Mouse (Mus musculus): ENCODE measurements around the gene Gatad2a. TPM values are rescaled to one million over a fixed set of nuclear protein-coding genes. Genes with fewer than 3 reads are reported as not detected.

Gatad2a gene
- polyA plus RNA-seq, 1 experiment from 2014 or later, result 26.5 TPM

GRCm38 (mm10) chr8:69888244-69888866 is 107.8 kb downstream of the Gatad2a start:
- Histone ChIP-seq H3K4me2 (replicated peaks) (peak overlapping the region; percentile 41), H3K27ac (no peak overlapping the region), H3K4me3 (replicated peaks; ENCODE audit: low read length) (peak overlapping the region; percentile 20), H3K4me1 (replicated peaks; ENCODE audit: control insufficient read depth, insufficient read depth, low read length) (peaks cover 22% of the 10 kb centered on the region; the same call in 1 of the 2 replicates), H3K36me3 (replicated peaks; ENCODE audit: control insufficient read depth, insufficient read depth) (peaks cover 11% of the 10 kb centered on the region; the same call in 1 of the 2 replicates), H3K27me3 (ENCODE audit: control insufficient read depth, insufficient read depth, low read length) (peaks cover 74% of the 10 kb centered on the region), H3K9ac (no peak overlapping the region), H3K9me3 (ENCODE audit: control insufficient read depth, low read length) (no peaks in the 10 kb centered on the region)
- ATAC-seq (ENCODE audit: low FRiP score), result no peak
- WGBS, result 9% methylated on average over 24 of the region's 24 CpGs
- no peak for DNase-seq (ENCODE audit: low spot score)

DNA sequence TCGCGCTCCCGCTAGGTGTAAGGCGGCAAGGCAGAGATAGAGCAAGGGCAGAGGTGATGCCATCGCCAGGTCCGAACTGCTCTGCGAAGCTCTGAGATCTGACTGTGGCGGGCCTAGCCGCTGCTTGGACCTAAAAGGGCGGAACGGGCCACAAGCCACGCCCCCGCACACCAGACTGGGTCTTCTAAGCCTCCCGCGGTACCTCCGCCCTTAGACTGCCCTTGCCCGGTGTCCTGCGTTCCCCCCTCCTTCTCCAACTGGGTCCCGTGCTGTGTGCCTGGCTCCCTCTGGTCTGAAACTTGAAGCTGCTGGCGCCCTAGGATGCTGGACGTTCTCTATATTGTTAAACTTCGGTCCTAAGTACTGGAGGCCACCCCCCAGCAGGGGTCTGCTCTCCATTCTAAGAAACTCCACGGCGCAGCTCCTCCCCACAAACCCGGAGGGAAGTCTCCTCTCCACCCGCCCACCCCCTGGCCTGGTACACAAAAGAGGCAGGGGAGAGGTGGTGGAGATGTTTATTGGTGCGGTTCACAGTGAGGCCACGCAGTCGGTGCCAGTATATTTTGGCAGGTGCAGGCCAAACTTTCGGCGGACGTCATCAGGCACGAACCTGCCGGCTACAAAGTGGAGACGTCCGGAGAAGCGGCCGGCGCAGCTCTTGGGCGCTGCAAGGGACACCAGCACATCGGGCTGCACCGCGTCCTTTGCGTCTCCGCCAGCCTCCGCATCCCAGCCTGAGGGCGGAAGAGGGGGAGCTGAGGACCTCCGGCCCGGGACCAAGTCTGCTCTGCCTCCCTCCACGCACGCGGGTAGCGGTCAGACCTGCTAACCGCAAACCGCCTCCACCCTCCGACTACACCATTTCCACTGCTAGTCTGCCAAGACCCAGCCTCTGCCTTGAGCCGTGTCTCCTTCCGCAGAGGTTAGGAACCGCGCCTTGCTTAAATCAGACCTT is 108.6 kb downstream of the Gatad2a start, which contains the start of gene Cilp2:
Gene Cilp2 (minus strand): TSS at position 399 of the 955 bp plus-strand sequence.
- no peak within 1 kb of the TSS; the same call in 1 of the 2 replicates for H3K9ac ChIP-seq

DNA sequence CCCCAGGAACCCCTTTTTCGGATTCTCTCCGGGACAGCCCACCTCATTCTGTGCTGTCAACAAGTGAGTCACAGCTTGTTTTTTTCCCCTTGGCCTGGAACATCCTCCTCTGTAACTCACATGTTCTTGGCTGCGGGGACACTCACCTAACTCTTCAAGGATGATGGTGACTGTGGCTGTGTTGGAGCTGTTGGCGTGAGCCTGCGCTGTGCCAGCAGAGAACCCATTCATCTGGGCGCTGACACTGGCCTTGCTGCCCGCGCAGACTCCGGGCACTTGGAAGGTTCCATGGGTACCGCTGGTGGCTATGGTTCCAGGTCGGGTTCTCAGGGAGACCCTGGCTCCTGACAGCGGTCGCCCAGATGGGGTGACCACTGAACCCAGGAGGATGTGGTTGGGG is 112.0 kb downstream of the Gatad2a start:
- peaks cover 100% of the 10 kb centered on the region for H3K27me3 ChIP-seq (ENCODE audit: control insufficient read depth, insufficient read depth, low read length)
- DNase-seq (ENCODE audit: low spot score) (no peak), ATAC-seq (ENCODE audit: low FRiP score) (no peak)
- H3K4me2 ChIP-seq (replicated peaks), result no peak overlapping the region
- no peak overlapping the region for H3K4me3 ChIP-seq (replicated peaks; ENCODE audit: low read length)
- H3K27ac ChIP-seq, result no peak overlapping the region
- no peaks in the 10 kb centered on the region for H3K36me3 ChIP-seq (replicated peaks; ENCODE audit: control insufficient read depth, insufficient read depth)
- peaks cover 27% of the 10 kb centered on the region; the same call in 1 of the 2 replicates for H3K4me1 ChIP-seq (replicated peaks; ENCODE audit: control insufficient read depth, insufficient read depth, low read length)
- WGBS, result 56% methylated on average over 13 of the region's 13 CpGs
- no peaks in the 10 kb centered on the region for H3K9me3 ChIP-seq (ENCODE audit: control insufficient read depth, low read length)
- H3K9ac ChIP-seq, result no peak overlapping the region

More for the DNA sequence above, 108.6 kb downstream of the Gatad2a start, which contains the start of gene Cilp2:
- under 1% methylated on average over 59 of the region's 60 CpGs for WGBS
- no peak for ATAC-seq (ENCODE audit: low FRiP score)
- Histone ChIP-seq H3K4me3 (replicated peaks; ENCODE audit: low read length) (peak within 1 kb of the TSS; percentile 20), H3K4me1 (replicated peaks; ENCODE audit: control insufficient read depth, insufficient read depth, low read length) (peaks cover 22% of the 10 kb centered on the region; the same call in 1 of the 2 replicates), H3K36me3 (replicated peaks; ENCODE audit: control insufficient read depth, insufficient read depth) (peaks cover 3% of the 10 kb centered on the region; the same call in 1 of the 2 replicates), H3K4me2 (replicated peaks) (peak within 1 kb of the TSS; percentile 41), H3K27me3 (ENCODE audit: control insufficient read depth, insufficient read depth, low read length) (peaks cover 82% of the 10 kb centered on the region), H3K27ac (no peak within 1 kb of the TSS), H3K9me3 (ENCODE audit: control insufficient read depth, low read length) (no peaks in the 10 kb centered on the region)
- DNase-seq (ENCODE audit: low spot score), result no peak

GRCm38 (mm10) chr8:69882833-69883600 is 113.2 kb downstream of the Gatad2a start:
- H3K4me1 ChIP-seq (replicated peaks; ENCODE audit: control insufficient read depth, insufficient read depth, low read length), result peaks cover 16% of the 10 kb centered on the region; the same call in 1 of the 2 replicates
- peak overlapping the region; percentile 49 for H3K4me3 ChIP-seq (replicated peaks; ENCODE audit: low read length)
- no peak overlapping the region for H3K27ac ChIP-seq
- peaks cover 90% of the 10 kb centered on the region for H3K27me3 ChIP-seq (ENCODE audit: control insufficient read depth, insufficient read depth, low read length)
- no peaks in the 10 kb centered on the region for H3K9me3 ChIP-seq (ENCODE audit: control insufficient read depth, low read length)
- ATAC-seq (ENCODE audit: low FRiP score) (no peak), DNase-seq (ENCODE audit: low spot score) (no peak)
- whole genome bisulfite sequencing, result 14% methylated on average over 52 of the region's 52 CpGs
- H3K36me3 ChIP-seq (replicated peaks; ENCODE audit: control insufficient read depth, insufficient read depth), result no peaks in the 10 kb centered on the region
- peak overlapping the region; percentile 59 for H3K4me2 ChIP-seq (replicated peaks)
- H3K9ac ChIP-seq, result no peak overlapping the region

- WGBS, result 7% methylated on average over 98 of the region's 103 CpGs
- peak; percentile 77 for ATAC-seq (ENCODE audit: low FRiP score)
- DNase-seq (ENCODE audit: low spot score), result peak; percentile 75
These were observed 114.0 kb downstream of the Gatad2a start for GRCm38 (mm10) chr8:69882021-69882756.

DNA sequence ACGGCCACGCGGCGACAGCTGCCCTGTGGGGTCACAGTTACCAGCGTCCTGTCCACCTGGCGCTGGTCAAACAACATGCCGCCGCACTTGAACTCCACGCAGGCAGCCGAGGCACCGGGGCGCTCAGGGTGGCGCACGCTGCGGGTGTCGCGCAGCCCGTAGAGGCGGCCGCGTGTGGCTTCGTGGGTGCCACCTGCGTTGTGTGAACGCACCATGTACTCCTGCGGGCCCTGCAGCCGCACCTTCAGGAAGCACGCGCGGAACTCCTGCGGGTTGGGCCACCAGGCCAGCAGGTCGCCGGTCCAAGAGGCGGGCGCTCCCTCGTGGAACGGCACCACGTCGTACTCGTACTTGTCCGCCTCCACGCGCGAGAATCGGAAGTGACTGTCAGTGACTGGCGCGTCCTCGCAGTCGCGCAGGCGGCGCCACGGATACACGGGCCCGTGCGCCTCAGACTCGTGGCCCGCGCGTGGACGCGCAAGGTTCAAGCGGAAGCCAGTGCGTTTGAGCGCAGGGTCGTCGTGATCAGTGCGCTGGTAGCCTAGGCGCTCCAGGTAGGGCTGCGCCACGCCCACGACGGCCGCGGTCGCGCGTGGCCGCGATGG is 114.8 kb downstream of the Gatad2a start:
- Histone ChIP-seq H3K4me2 (replicated peaks) (peak overlapping the region; percentile 59), H3K36me3 (replicated peaks; ENCODE audit: control insufficient read depth, insufficient read depth) (no peaks in the 10 kb centered on the region), H3K27me3 (ENCODE audit: control insufficient read depth, insufficient read depth, low read length) (peaks cover 73% of the 10 kb centered on the region), H3K4me1 (replicated peaks; ENCODE audit: control insufficient read depth, insufficient read depth, low read length) (0 out of 2 replicates have a peak, but pooled peaks cover 9% of the 10 kb centered on the region), H3K27ac (no peak overlapping the region), H3K9ac (peak overlapping the region; percentile 44), H3K9me3 (ENCODE audit: control insufficient read depth, low read length) (no peaks in the 10 kb centered on the region), H3K4me3 (replicated peaks; ENCODE audit: low read length) (peak overlapping the region; percentile 49)
- DNase-seq (ENCODE audit: low spot score) (no peak), ATAC-seq (ENCODE audit: low FRiP score) (peak; percentile 9; the same call in 1 of the 2 replicates)
- 18% methylated on average over 78 of the region's 79 CpGs for WGBS

More at GRCm38 (mm10) chr8:69882021-69882756, 114.0 kb downstream of the Gatad2a start:
- Histone ChIP-seq H3K4me3 (replicated peaks; ENCODE audit: low read length) (peak overlapping the region; percentile 49), H3K27ac (no peak overlapping the region), H3K9me3 (ENCODE audit: control insufficient read depth, low read length) (no peaks in the 10 kb centered on the region), H3K36me3 (replicated peaks; ENCODE audit: control insufficient read depth, insufficient read depth) (no peaks in the 10 kb centered on the region), H3K4me2 (replicated peaks) (peak overlapping the region; percentile 59), H3K27me3 (ENCODE audit: control insufficient read depth, insufficient read depth, low read length) (peaks cover 82% of the 10 kb centered on the region), H3K9ac (peak overlapping the region; percentile 44), H3K4me1 (replicated peaks; ENCODE audit: control insufficient read depth, insufficient read depth, low read length) (peaks cover 9% of the 10 kb centered on the region; the same call in 1 of the 2 replicates)

GRCm38 (mm10) chr8:69880841-69881240 is 115.3 kb downstream of the Gatad2a start:
- peaks cover 68% of the 10 kb centered on the region for H3K27me3 ChIP-seq (ENCODE audit: control insufficient read depth, insufficient read depth, low read length)
- H3K4me2 ChIP-seq (replicated peaks), result peak overlapping the region; percentile 59
- ATAC-seq (ENCODE audit: low FRiP score), result no peak
- H3K9ac ChIP-seq, result 0 out of 2 replicates have a peak overlapping the region, but pooled peaks have one; percentile 44
- H3K4me1 ChIP-seq (replicated peaks; ENCODE audit: control insufficient read depth, insufficient read depth, low read length), result 0 out of 2 replicates have a peak, but pooled peaks cover 9% of the 10 kb centered on the region
- H3K9me3 ChIP-seq (ENCODE audit: control insufficient read depth, low read length), result no peaks in the 10 kb centered on the region
- peak overlapping the region; percentile 49 for H3K4me3 ChIP-seq (replicated peaks; ENCODE audit: low read length)
- H3K36me3 ChIP-seq (replicated peaks; ENCODE audit: control insufficient read depth, insufficient read depth), result no peaks in the 10 kb centered on the region
- WGBS, result 10% methylated on average over 30 of the region's 37 CpGs
- H3K27ac ChIP-seq, result no peak overlapping the region
- no peak for DNase-seq (ENCODE audit: low spot score)

- ATAC-seq (ENCODE audit: low FRiP score) (no peak), DNase-seq (ENCODE audit: low spot score) (no peak)
- Histone ChIP-seq H3K4me1 (replicated peaks; ENCODE audit: control insufficient read depth, insufficient read depth, low read length) (0 out of 2 replicates have a peak, but pooled peaks cover 9% of the 10 kb centered on the region), H3K4me2 (replicated peaks) (peak overlapping the region; percentile 10; the same call in 1 of the 2 replicates), H3K9ac (no peak overlapping the region), H3K27ac (no peak overlapping the region), H3K9me3 (ENCODE audit: control insufficient read depth, low read length) (no peaks in the 10 kb centered on the region), H3K27me3 (ENCODE audit: control insufficient read depth, insufficient read depth, low read length) (peaks cover 57% of the 10 kb centered on the region), H3K36me3 (replicated peaks; ENCODE audit: control insufficient read depth, insufficient read depth) (no peaks in the 10 kb centered on the region), H3K4me3 (replicated peaks; ENCODE audit: low read length) (no peak overlapping the region)
- WGBS, result 62% methylated on average over 8 of the region's 8 CpGs
These were observed 116.5 kb downstream of the Gatad2a start for GRCm38 (mm10) chr8:69879678-69880077.

Data from hindbrain, embryonic 14.5 days (tissue).